Mouse (Mus musculus): ENCODE results near the gene Nrf1.

GRCm38 (mm10) chr6:30137227-30137626 is 89.4 kb downstream of the Nrf1 start:
- TF ChIP-seq TAL1 (IDR thresholded peaks at IDR 0.05; ENCODE audit: low read length) (no peak), GATA1 (IDR thresholded peaks at IDR 0.05; ENCODE audit: low read length) (no peak)

Data from erythroblast, embryonic 14.5 days (primary cell).